Mouse (Mus musculus) forebrain, embryonic 15.5 days (tissue): ENCODE measurements at regions not wholly inside any gene's neighbourhood (a gene's known extent, or its start where the extent isn't known, plus 50 kb on each side); places are given as distances from the start of the nearest gene placed in this dataset.
A peak's percentile ranks its signal among the peaks of the same experiment; 100 is the strongest.

Experiments
- ATAC-seq: fragments of 200-750 bp; cut with Nextera tagmentation; replicated peaks from 2 replicates; pipeline ENCODE4 v1.8.0; 2017; ENCODE audit warnings: mild to moderate bottlenecking, moderate TSS enrichment, moderate library complexity
- H3K27ac ChIP-seq: fragments of 300-500 bp; sonication (generic); replicated peaks from 2 replicates; pipeline ENCODE4 v1.5.1; 2015; ENCODE audit warnings: mild to moderate bottlenecking, inconsistent platforms
- H3K27me3 ChIP-seq: fragments of 300-500 bp; sonication (generic); 2 replicates; pipeline ENCODE4 v1.6.1; 2015; ENCODE audit warnings: inconsistent platforms
- H3K36me3 ChIP-seq: fragments of 300-500 bp; sonication (generic); 2 replicates; pipeline ENCODE4 v1.6.1; 2015; ENCODE audit warnings: mild to moderate bottlenecking, inconsistent platforms
- H3K4me1 ChIP-seq: fragments of 300-500 bp; sonication (generic); 2 replicates; pipeline ENCODE4 v1.6.1; 2015; ENCODE audit warnings: inconsistent platforms
- H3K4me2 ChIP-seq: fragments of 300-500 bp; sonication (generic); replicated peaks from 2 replicates; pipeline ENCODE4 v1.6.1; 2015; ENCODE audit warnings: mild to moderate bottlenecking, inconsistent platforms
- H3K4me3 ChIP-seq: fragments of 300-500 bp; sonication (generic); 2 replicates; pipeline ENCODE4 v1.5.1; 2015; ENCODE audit warnings: mild to moderate bottlenecking, inconsistent platforms
- H3K9ac ChIP-seq: fragments of 300-500 bp; sonication (generic); replicated peaks from 2 replicates; pipeline ENCODE4 v1.6.1; 2015; ENCODE audit warnings: mild to moderate bottlenecking, inconsistent platforms
- H3K9me3 ChIP-seq: fragments of 300-500 bp; sonication (generic); 2 replicates; pipeline ENCODE4 v1.6.1; 2016; ENCODE audit warnings: inconsistent platforms
- WGBS: fragments of 180-500 bp; shearing (Covaris S2); methylation state at CpG from one replicate; pipeline ENCODE4 v1.1.7; 2015; ENCODE audit warnings: mixed read lengths; 5-methylcytosine and 5-hydroxymethylcytosine counted together

DNA sequence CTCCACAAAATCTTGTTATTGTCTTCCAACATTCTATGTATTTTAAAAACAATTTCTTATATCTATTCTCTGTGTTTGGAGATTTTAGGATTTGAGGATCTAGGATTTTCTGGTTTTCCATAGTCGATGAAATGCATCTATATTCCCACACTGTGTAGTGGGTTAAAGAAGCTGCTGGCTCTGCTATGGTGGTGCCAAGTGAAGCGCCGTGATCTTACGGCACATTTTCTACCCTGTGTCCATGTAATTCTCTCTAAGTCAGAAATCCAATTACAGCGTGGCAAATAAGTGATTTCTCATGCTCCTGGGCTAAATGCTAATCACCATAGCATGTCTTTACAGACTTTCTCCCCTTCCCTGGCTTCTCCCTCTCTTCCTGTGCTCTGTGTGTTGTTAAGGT, 92.1 kb upstream of the Mettl25 start:
- no peaks in the 10 kb centered on the region for H3K9me3 ChIP-seq
- H3K27me3 ChIP-seq, result no peaks in the 10 kb centered on the region
- no peak overlapping the region for H3K27ac ChIP-seq
- WGBS, result 94% methylated on average over 5 of the region's 5 CpGs
- no peak for ATAC-seq
- no peak overlapping the region for H3K9ac ChIP-seq
- H3K4me1 ChIP-seq, result no peaks in the 10 kb centered on the region
- no peak overlapping the region for H3K4me3 ChIP-seq
- H3K36me3 ChIP-seq, result no peaks in the 10 kb centered on the region
- H3K4me2 ChIP-seq, result no peak overlapping the region

DNA sequence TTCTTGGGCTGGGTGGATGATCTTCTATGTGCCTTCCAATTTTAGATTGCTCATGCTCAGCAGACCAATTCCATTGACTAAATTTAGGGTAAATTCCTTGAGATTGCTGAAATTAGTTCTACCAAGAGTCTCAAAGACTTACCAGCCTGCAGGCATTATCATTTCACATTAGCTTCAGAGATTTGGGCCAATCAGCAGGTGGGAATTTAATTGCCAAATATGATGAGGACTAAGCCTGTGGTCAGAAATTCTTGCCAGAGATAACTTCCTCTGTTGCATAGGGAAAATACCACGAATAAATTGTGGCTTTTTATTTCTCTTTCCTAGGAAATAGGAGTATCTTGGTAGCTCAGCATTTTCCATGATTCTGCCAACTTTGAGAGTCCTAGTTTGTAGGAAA, 91.6 kb upstream of the Mettl25 start:
- no peaks in the 10 kb centered on the region for H3K9me3 ChIP-seq
- WGBS, result 56% methylated on average over 1 of the region's 1 CpGs
- H3K36me3 ChIP-seq, result no peaks in the 10 kb centered on the region
- no peak overlapping the region for H3K9ac ChIP-seq
- H3K4me1 ChIP-seq, result no peaks in the 10 kb centered on the region
- no peak overlapping the region for H3K27ac ChIP-seq
- no peak overlapping the region for H3K4me3 ChIP-seq
- no peak for ATAC-seq
- H3K4me2 ChIP-seq, result no peak overlapping the region
- H3K27me3 ChIP-seq, result no peaks in the 10 kb centered on the region

DNA sequence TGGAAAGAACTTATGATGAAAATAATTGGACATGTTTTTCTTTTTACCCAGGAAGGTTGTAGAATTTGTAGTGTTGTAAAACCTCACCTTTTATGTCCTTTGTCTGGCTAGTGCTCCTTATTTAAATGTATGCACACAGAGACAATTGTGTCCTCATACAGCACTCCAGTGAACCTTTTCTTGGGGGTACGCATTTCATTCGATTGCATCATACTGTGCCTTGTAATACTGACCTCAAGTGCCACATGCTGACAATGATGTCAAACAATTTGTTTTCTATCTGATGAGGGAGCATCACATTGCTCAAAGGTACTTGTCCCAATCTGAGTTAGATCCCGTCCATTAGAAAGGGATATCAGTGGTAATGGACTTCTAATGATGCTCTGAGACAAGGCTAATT, 86.4 kb upstream of the Mettl25 start:
- 46% methylated on average over 3 of the region's 3 CpGs for WGBS
- H3K4me2 ChIP-seq, result no peak overlapping the region
- no peak overlapping the region for H3K27ac ChIP-seq
- no peak for ATAC-seq
- H3K36me3 ChIP-seq, result no peaks in the 10 kb centered on the region
- no peaks in the 10 kb centered on the region for H3K9me3 ChIP-seq
- no peaks in the 10 kb centered on the region for H3K27me3 ChIP-seq
- no peak overlapping the region for H3K9ac ChIP-seq
- H3K4me3 ChIP-seq, result no peak overlapping the region
- peaks cover 9% of the 10 kb centered on the region for H3K4me1 ChIP-seq

GRCm38 (mm10) chr10:105926912-105927238, 85.7 kb upstream of the Mettl25 start:
- H3K4me1 ChIP-seq, result peaks cover 9% of the 10 kb centered on the region
- H3K9me3 ChIP-seq, result no peaks in the 10 kb centered on the region
- 0 out of 2 replicates have a peak overlapping the region, but pooled peaks have one; percentile 37 for H3K27ac ChIP-seq
- H3K27me3 ChIP-seq, result no peaks in the 10 kb centered on the region
- peak; percentile 95 for ATAC-seq
- no peak overlapping the region for H3K4me3 ChIP-seq
- no peak overlapping the region for H3K9ac ChIP-seq
- no peak overlapping the region for H3K4me2 ChIP-seq
- 15% methylated on average over 4 of the region's 4 CpGs for WGBS
- H3K36me3 ChIP-seq, result no peaks in the 10 kb centered on the region

DNA sequence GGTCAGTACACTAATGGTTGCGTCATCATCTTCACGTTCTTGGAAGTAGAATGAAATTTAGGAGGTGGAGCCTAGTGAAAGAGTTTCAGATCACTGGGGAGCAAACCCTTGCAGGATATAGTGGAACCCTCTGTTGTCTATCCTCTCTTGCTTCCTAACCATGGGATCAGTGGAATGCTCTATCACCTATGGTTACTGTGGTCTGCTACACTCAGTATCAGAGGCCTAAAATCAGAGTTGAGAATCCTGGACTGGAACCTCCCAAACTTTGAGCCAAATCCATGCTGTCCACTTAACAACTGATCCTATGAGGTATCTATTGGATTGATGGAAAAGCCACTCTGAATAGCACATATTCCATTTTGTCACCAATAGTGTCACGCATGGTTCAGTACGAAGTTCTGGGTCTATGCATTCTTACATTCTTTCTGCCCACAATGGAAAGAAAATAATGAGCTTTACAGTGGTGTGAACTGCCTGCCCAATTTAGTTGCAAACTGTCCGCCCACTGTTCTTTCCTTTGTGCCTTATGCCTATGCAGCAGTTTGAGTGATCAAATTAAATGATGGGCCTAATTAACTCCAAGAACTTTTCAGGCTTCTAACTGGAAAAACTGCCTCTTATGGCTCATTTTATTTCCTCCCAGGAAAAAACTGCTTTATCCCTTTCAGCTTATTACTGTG, 85.2 kb upstream of the Mettl25 start:
- Histone ChIP-seq H3K4me2 (no peak overlapping the region), H3K27me3 (no peaks in the 10 kb centered on the region), H3K4me1 (peaks cover 9% of the 10 kb centered on the region), H3K9ac (no peak overlapping the region), H3K36me3 (no peaks in the 10 kb centered on the region), H3K9me3 (no peaks in the 10 kb centered on the region), H3K27ac (peak overlapping the region; percentile 37), H3K4me3 (no peak overlapping the region)
- ATAC-seq, result peak; percentile 93
- 43% methylated on average over 5 of the region's 5 CpGs for WGBS

GRCm38 (mm10) chr10:105899677-105900076, 58.5 kb upstream of the Mettl25 start:
- Histone ChIP-seq H3K9ac (no peak overlapping the region), H3K4me2 (no peak overlapping the region), H3K9me3 (no peaks in the 10 kb centered on the region), H3K4me3 (no peak overlapping the region), H3K36me3 (no peaks in the 10 kb centered on the region), H3K27ac (no peak overlapping the region), H3K4me1 (no peaks in the 10 kb centered on the region), H3K27me3 (no peaks in the 10 kb centered on the region)
- 21% methylated on average over 1 of the region's 1 CpGs for WGBS
- no peak for ATAC-seq

GRCm38 (mm10) chr10:105899225-105899624, 58.0 kb upstream of the Mettl25 start:
- no peak overlapping the region for H3K4me3 ChIP-seq
- H3K36me3 ChIP-seq, result no peaks in the 10 kb centered on the region
- H3K9me3 ChIP-seq, result no peaks in the 10 kb centered on the region
- H3K4me2 ChIP-seq, result no peak overlapping the region
- no peak overlapping the region for H3K9ac ChIP-seq
- ATAC-seq, result no peak
- H3K27me3 ChIP-seq, result no peaks in the 10 kb centered on the region
- H3K27ac ChIP-seq, result no peak overlapping the region
- no peaks in the 10 kb centered on the region for H3K4me1 ChIP-seq
- 68% methylated on average over 4 of the region's 4 CpGs for whole genome bisulfite sequencing
